Mouse (Mus musculus): ENCODE data around the gene Hao2. TPM values are rescaled to one million over a fixed set of nuclear protein-coding genes. Genes with fewer than 3 reads are reported as not detected.

The Hao2 gene
- 5.0 and 7.3 TPM in 2 replicates for polyA plus RNA-seq (2015; fragmentation: Nextera tagmentation; extraction: Ambion mirVana)

DNA sequence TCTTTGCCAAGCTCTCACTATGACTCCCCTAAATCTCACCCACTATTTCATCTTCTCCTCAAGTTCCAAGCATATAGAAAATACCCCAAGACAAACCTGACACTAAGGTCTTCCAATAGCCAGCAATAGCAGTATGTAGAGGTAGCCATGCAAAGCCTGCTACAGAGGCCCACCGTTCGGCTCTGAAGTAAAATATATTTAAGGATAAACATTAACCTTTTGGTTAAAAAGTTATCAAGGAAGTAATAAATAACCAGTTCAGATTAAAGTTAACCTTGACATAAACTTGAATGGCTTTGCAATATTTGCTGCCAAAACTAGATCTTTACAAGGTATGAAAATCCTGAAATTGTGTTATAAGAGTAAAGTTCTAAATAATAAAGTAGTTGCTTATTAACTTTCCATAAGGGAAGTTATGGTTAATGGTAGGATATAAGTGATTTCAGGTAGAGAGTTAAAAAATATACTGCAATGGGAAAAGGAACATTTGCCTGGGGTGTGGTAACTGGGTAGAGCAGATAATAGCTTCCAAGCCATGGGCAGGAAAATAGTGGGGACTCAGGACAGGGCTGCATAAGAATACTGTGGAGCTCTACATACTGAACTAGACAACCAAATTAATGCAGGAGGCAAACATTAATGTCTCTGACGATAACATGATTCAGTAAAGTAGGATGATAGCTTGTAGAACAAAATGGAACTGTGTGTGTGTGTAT is at the start of gene Hao2:
Gene Hao2, minus strand, starts transcription at position 183 of the 716 bp plus-strand sequence.
- Histone ChIP-seq H3K9ac (no peak within 1 kb of the TSS), H3K9me3 (no peaks in the 10 kb centered on the region), H3K27me3 (replicated peaks) (no peaks in the 10 kb centered on the region), H3K4me1 (no peaks in the 10 kb centered on the region), H3K4me3 (replicated peaks) (no peak within 1 kb of the TSS), H3K36me3 (no peaks in the 10 kb centered on the region), H3K27ac (no peak within 1 kb of the TSS), H3K4me2 (no peak within 1 kb of the TSS)
- ATAC-seq (ENCODE audit: insufficient read depth, low FRiP score, low read depth): no peak; the same call in 1 of the 2 replicates
- whole genome bisulfite sequencing: 63% methylated on average over 3 of the region's 3 CpGs

DNA sequence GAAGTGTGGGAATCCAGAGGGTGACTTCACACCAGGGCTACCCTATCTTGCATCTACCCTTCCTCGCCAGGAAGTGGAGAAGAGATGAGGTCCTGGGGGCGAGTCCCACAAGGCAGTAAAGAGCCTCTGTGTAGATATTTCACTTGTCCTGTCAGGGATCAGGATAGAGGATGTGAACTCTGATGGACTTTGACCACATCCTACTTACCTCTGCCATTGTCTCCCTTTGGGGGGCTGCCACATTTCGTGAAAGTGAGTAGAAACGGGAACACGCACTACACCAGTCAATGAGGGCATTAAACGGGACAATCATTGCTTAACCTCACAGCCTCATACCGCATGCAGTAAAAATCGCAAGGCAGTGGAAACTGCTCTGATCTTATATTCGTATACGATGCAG is 48.6 kb upstream of the Hao2 start:
- Histone ChIP-seq H3K9me3 (no peaks in the 10 kb centered on the region), H3K36me3 (no peaks in the 10 kb centered on the region), H3K4me3 (replicated peaks) (peak overlapping the region; percentile 22), H3K4me2 (peak overlapping the region; percentile 54), H3K27ac (no peak overlapping the region), H3K4me1 (no peaks in the 10 kb centered on the region), H3K9ac (no peak overlapping the region), H3K27me3 (replicated peaks) (no peaks in the 10 kb centered on the region)
- ATAC-seq (ENCODE audit: insufficient read depth, low FRiP score, low read depth): no peak
- WGBS: 33% methylated on average over 10 of the region's 10 CpGs

DNA sequence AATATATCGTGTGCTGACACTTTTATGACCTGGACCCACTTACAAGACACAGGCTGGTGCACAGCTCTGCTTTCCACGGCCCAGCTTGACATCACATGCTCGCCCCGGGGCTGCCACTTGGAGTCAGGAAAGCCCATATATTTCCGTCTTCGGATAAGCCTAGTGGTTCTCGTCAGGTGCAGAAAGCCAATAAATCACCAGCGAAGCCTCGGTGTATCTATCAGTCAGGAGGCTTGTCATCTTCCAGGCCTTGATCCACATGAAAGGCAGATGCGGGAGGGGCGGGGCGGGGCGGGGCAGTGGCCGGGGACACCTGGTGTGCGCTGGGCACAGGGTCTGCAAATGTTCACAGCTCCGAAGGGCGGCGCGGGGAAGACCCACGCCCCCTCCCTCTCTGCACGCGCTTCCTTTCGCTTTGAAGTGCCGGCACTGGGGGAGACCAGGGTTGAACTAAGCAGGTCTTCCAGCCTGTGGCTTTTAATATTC is 48.1 kb upstream of the Hao2 start:
- no peaks in the 10 kb centered on the region for H3K36me3 ChIP-seq
- peak overlapping the region; percentile 54 for H3K4me2 ChIP-seq
- no peaks in the 10 kb centered on the region for H3K4me1 ChIP-seq
- ATAC-seq (ENCODE audit: insufficient read depth, low FRiP score, low read depth): no peak
- no peaks in the 10 kb centered on the region for H3K27me3 ChIP-seq (replicated peaks)
- H3K27ac ChIP-seq: no peak overlapping the region
- 3% methylated on average over 24 of the region's 24 CpGs for WGBS
- H3K4me3 ChIP-seq (replicated peaks): peak overlapping the region; percentile 22
- H3K9me3 ChIP-seq: no peaks in the 10 kb centered on the region
- no peak overlapping the region for H3K9ac ChIP-seq

DNA sequence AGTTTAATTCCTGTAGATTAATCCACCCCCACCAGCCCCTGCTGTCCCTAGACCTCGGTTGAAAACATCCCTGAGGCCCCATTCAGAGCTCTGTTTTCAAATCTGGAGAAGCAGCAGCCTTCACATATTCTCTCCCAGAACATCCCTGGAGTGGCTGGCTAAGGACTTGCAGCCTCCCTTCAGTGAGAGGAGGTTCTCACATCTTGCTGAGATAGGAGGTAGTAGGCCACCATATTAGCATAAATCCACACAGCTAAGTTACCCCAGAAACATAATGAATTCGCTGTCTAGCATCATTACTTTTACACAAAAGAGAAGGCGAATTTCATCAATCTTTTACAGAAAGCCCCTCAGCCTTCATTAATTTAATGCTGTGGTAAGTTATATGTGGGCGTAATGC is 47.2 kb upstream of the Hao2 start:
- no peaks in the 10 kb centered on the region for H3K27me3 ChIP-seq (replicated peaks)
- H3K9ac ChIP-seq: no peak overlapping the region
- no peaks in the 10 kb centered on the region for H3K36me3 ChIP-seq
- no peak for ATAC-seq (ENCODE audit: insufficient read depth, low FRiP score, low read depth)
- H3K27ac ChIP-seq: no peak overlapping the region
- 76% methylated on average over 4 of the region's 4 CpGs for whole genome bisulfite sequencing
- no peaks in the 10 kb centered on the region for H3K4me1 ChIP-seq
- H3K9me3 ChIP-seq: no peaks in the 10 kb centered on the region
- H3K4me2 ChIP-seq: no peak overlapping the region
- H3K4me3 ChIP-seq (replicated peaks): no peak overlapping the region

DNA sequence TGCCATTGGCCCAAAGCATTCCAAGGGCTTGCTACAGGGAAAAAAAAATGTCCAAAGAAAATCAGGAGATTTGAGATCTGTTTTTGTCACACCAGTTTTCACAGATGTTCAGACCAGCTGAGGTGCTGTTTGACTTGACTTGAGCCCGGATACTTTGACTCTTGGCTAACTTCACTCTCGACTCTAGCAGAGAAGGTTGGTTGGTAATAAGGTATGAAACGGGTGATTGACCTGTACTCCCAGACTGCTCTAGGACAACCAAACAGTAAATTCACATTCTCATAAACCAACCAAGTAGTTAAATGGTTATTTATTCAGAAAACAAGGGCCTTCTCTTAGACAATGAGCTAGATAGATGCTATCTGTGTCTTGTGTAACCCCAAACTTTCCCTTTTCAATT is 43.4 kb upstream of the Hao2 start:
- H3K27me3 ChIP-seq (replicated peaks): no peaks in the 10 kb centered on the region
- 91% methylated on average over 3 of the region's 3 CpGs for WGBS
- ATAC-seq (ENCODE audit: insufficient read depth, low FRiP score, low read depth): no peak
- no peak overlapping the region for H3K27ac ChIP-seq
- H3K4me2 ChIP-seq: no peak overlapping the region
- H3K9me3 ChIP-seq: no peaks in the 10 kb centered on the region
- no peak overlapping the region for H3K9ac ChIP-seq
- H3K4me1 ChIP-seq: no peaks in the 10 kb centered on the region
- no peaks in the 10 kb centered on the region for H3K36me3 ChIP-seq
- no peak overlapping the region for H3K4me3 ChIP-seq (replicated peaks)

DNA sequence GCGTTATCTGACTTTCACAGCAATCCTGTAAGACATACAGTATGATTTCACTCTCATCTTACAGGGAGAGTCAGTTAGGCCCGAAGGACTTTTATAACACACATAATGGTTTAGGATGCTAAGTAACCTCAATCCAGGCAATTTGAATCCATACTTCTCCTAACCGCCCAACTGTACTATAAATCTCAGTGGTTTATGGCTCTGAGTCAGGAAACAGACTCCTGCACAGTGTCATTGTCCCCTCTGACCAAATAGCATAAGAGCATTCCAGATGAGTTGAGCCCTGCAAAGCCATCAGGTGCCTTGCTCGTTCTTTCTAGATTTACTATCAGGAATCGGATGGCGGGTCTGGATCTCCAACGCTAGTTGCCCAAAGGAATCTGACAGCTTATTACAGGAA is 41.6 kb upstream of the Hao2 start:
- Histone ChIP-seq H3K4me1 (no peaks in the 10 kb centered on the region), H3K36me3 (no peaks in the 10 kb centered on the region), H3K9ac (no peak overlapping the region), H3K9me3 (no peaks in the 10 kb centered on the region), H3K4me3 (replicated peaks) (no peak overlapping the region), H3K27me3 (replicated peaks) (no peaks in the 10 kb centered on the region), H3K27ac (no peak overlapping the region), H3K4me2 (no peak overlapping the region)
- 70% methylated on average over 7 of the region's 7 CpGs for WGBS
- no peak for ATAC-seq (ENCODE audit: insufficient read depth, low FRiP score, low read depth)

DNA sequence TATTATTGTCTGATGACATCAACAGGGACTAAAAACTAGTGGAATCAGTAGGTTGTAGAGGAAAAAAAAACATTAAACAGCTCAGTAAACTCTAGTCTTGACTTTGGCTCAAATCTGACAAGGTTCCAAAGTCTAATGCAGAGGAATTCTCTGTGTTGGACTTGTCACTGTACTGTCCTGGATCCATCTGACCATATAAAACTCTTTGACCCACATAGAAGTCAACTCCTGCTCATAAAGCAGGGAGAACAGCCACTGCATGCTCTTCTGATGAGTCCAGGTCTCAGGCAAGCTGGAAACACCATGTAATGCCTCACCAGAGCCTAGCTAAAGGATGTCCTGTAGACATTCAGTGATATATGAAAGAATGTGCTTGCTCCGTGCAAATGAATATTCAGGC is 41.0 kb upstream of the Hao2 start:
- Histone ChIP-seq H3K4me3 (replicated peaks) (no peak overlapping the region), H3K9me3 (no peaks in the 10 kb centered on the region), H3K9ac (no peak overlapping the region), H3K4me2 (no peak overlapping the region), H3K4me1 (no peaks in the 10 kb centered on the region), H3K36me3 (no peaks in the 10 kb centered on the region), H3K27ac (no peak overlapping the region), H3K27me3 (replicated peaks) (no peaks in the 10 kb centered on the region)
- WGBS: 77% methylated on average over 1 of the region's 1 CpGs
- no peak for ATAC-seq (ENCODE audit: insufficient read depth, low FRiP score, low read depth)

DNA sequence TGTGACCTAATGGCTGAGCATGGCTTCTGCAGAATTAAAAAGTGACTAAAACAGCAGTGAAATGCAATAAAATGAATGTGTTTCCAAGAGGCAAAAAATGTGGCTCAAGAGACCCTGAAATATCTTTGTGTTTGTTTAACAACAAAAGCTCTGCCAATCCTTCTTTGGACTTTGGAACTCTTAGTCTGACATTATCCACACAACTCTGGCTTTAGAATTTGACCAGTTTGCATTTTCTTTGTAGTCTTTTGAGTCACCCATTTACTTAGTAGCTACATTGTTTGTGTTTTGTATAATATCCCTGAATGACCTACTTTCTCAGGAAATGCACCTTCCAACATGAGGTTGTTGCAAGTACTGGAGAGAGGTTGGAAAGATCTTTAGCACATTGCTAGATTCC is 39.4 kb upstream of the Hao2 start:
- Histone ChIP-seq H3K4me2 (no peak overlapping the region), H3K27ac (no peak overlapping the region), H3K9ac (no peak overlapping the region), H3K27me3 (replicated peaks) (no peaks in the 10 kb centered on the region), H3K36me3 (no peaks in the 10 kb centered on the region), H3K4me1 (no peaks in the 10 kb centered on the region), H3K9me3 (no peaks in the 10 kb centered on the region), H3K4me3 (replicated peaks) (no peak overlapping the region)
- peak; percentile 51 for ATAC-seq (ENCODE audit: insufficient read depth, low FRiP score, low read depth)

DNA sequence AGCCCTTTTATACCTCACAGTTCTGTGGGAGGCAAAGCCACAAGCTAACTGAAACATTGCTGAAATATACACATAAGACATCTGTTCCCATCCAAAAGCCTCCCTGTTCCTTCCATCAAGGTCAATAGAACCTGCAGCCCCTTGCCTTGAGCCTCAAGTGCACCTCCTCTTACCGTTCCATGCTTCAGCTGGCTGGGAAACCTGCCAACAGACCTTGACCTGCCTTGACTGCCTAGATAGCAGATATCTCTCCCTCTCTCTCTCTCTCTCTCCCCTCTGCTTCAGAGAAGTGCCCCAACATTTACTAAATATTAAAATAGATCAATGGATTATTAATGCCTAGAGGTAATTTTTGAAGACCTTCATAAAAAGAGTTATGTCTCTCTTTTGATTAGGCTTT is 38.8 kb upstream of the Hao2 start:
- no peaks in the 10 kb centered on the region for H3K4me1 ChIP-seq
- H3K4me3 ChIP-seq (replicated peaks): no peak overlapping the region
- H3K27me3 ChIP-seq (replicated peaks): no peaks in the 10 kb centered on the region
- no peak overlapping the region for H3K9ac ChIP-seq
- no peak overlapping the region for H3K27ac ChIP-seq
- H3K4me2 ChIP-seq: no peak overlapping the region
- no peaks in the 10 kb centered on the region for H3K9me3 ChIP-seq
- WGBS: 10% methylated on average over 1 of the region's 1 CpGs
- ATAC-seq (ENCODE audit: insufficient read depth, low FRiP score, low read depth): no peak; the same call in 1 of the 2 replicates
- no peaks in the 10 kb centered on the region for H3K36me3 ChIP-seq

DNA sequence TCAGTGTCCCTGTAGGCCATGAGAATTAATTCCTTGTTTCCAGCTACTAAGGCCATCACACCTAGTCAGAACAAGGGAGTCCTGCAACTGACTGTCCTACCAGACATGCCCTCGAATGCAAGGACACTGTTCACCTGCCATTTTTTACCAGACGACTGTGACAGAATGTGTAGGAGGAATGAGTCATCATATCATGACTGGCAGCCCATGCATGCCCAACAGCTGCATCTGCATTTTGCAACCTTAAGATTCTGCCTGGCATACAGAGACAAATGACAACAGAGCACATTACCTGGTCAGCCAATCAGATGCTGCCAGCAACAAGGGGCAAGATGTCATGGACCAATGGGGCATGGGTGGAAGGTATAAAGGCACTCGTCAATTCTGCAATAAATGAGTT is 27.4 kb upstream of the Hao2 start:
- no peak for ATAC-seq (ENCODE audit: insufficient read depth, low FRiP score, low read depth)
- no peak overlapping the region for H3K27ac ChIP-seq
- H3K36me3 ChIP-seq: no peaks in the 10 kb centered on the region
- WGBS: 78% methylated on average over 3 of the region's 3 CpGs
- no peak overlapping the region for H3K4me2 ChIP-seq
- no peak overlapping the region for H3K4me3 ChIP-seq (replicated peaks)
- no peaks in the 10 kb centered on the region for H3K4me1 ChIP-seq
- no peaks in the 10 kb centered on the region for H3K27me3 ChIP-seq (replicated peaks)
- no peaks in the 10 kb centered on the region for H3K9me3 ChIP-seq
- H3K9ac ChIP-seq: no peak overlapping the region

- Histone ChIP-seq H3K4me2 (no peak overlapping the region), H3K9ac (no peak overlapping the region), H3K4me1 (no peaks in the 10 kb centered on the region), H3K4me3 (replicated peaks) (no peak overlapping the region), H3K27ac (no peak overlapping the region), H3K9me3 (no peaks in the 10 kb centered on the region), H3K27me3 (replicated peaks) (no peaks in the 10 kb centered on the region), H3K36me3 (no peaks in the 10 kb centered on the region)
- WGBS: 70% methylated on average over 1 of the region's 1 CpGs
- no peak for ATAC-seq (ENCODE audit: insufficient read depth, low FRiP score, low read depth)
These were observed 24.2 kb upstream of the Hao2 start for GRCm38 (mm10) chr3:98917260-98917659.

GRCm38 (mm10) chr3:98916856-98917255 is 23.8 kb upstream of the Hao2 start:
- WGBS: 69% methylated on average over 2 of the region's 2 CpGs
- Histone ChIP-seq H3K27me3 (replicated peaks) (no peaks in the 10 kb centered on the region), H3K4me2 (no peak overlapping the region), H3K4me1 (no peaks in the 10 kb centered on the region), H3K36me3 (no peaks in the 10 kb centered on the region), H3K27ac (no peak overlapping the region), H3K4me3 (replicated peaks) (no peak overlapping the region), H3K9ac (no peak overlapping the region), H3K9me3 (no peaks in the 10 kb centered on the region)
- no peak for ATAC-seq (ENCODE audit: insufficient read depth, low FRiP score, low read depth)

- H3K4me1 ChIP-seq: no peaks in the 10 kb centered on the region
- H3K9ac ChIP-seq: no peak overlapping the region
- no peak overlapping the region for H3K4me3 ChIP-seq (replicated peaks)
- H3K36me3 ChIP-seq: no peaks in the 10 kb centered on the region
- no peaks in the 10 kb centered on the region for H3K9me3 ChIP-seq
- WGBS: 6% methylated on average over 4 of the region's 4 CpGs
- no peak overlapping the region for H3K27ac ChIP-seq
- no peaks in the 10 kb centered on the region for H3K27me3 ChIP-seq (replicated peaks)
- no peak overlapping the region for H3K4me2 ChIP-seq
- ATAC-seq (ENCODE audit: insufficient read depth, low FRiP score, low read depth): no peak
These were observed 22.6 kb upstream of the Hao2 start for GRCm38 (mm10) chr3:98915659-98916058.
